Mouse (Mus musculus) B cell, adult 2 months (primary cell): Measurements from ENCODE around the gene Psmb9.

Experiments used
- DNase-seq, 2 experiments: peaks; one replicate each; pipeline ENCODE4 v3.0.0; 2022

Gene Psmb9

DNA sequence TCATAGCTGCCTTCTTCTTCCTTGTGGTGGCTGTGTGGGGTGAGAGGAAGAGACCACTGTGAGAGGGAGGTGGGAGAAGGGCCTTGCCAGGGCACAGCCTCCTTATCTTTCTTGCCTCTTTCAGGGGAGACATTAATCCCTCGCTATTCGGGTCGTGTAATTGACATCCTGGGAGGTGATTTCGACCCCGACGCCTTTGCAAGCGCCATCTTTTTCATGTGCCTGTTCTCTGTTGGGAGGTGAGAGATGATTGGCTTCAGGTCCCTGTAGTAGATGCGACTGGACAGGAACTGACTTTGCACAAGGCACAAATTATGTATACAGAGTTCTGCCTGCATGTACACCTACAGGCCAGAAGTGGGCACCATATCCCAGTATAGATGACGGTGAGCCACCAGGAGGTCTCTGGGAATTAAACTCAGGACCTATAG is 18.2 kb upstream of the Psmb9 start:
- peak; percentile 60 for DNase-seq

- peak; percentile 34 to 36 for DNase-seq
Observed at GRCm38 (mm10) chr17:34205021-34205745, 17.6 kb upstream of the Psmb9 start.

DNA sequence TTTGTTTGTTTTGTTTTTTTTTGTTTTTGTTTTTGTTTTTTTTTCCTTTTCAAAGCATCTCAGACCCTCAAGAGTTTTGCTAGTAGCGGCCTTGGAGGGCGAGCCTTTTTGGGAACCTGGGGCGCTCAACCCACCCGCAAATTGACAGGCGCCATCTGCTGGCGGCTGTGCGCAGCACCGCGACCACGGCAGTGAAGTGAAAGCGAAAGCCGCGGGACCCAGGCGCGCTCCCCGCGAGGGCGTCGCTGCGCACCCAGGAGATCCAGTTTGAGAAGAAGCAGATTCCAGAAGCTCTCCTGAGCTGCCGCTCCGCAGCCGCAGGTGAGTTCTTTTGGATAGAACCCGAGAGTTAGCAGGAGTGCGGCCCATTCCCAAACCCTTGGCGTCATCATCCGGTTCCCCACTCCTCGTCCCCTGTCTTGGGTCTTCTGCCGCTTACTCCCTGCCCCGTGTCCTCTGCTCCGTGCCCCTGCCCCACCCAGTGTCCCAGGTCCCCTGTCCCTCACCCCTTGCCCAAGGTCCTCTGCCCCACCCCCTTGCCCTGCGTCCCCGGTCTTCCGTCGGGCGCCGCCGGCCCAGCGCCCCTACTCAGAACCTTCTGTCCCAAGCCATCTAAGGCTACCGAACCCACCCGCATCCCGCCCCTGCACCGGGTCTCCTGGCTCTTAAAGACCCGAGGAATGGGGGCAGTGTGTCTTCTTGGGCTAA is 16.9 kb upstream of the Psmb9 start:
- peak; percentile 93 to 95 for DNase-seq

GRCm38 (mm10) chr17:34203444-34203843 is 15.9 kb upstream of the Psmb9 start, which contains the start of gene Tap2:
Tap2 (plus strand) TSS chr17:34203527.
- DNase-seq, result peak in 1 of 2 experiments; percentile 28

GRCm38 (mm10) chr17:34202760-34203442 is 15.3 kb upstream of the Psmb9 start:
- no peak for DNase-seq

DNA sequence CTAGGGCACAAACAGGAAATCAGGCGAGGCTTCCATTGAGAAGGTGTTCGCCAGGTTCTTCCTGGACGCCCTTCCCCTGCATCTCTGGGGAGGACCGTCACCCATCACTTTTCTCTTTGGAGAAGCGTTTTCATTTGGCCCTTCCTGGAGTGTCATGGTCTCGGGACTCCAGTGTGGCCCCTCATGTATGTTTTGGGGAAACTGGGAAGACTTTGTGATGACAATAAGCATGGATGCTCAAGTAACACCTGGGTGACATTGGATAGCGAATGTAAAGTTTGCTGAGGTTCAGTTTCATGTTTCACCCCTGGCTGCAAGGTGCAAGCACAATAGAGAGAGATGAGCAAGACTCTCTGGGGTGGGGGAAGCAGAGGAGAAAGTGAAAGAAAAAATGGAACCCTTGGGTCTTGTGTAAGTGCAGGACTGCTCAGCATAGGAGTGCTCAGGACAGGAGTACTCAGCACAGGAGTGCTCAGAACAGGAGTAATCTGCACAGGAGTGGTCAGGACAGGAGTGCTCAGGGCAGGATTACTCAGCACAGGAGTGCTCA is 14.0 kb upstream of the Psmb9 start:
- DNase-seq, result no peak

- no peak for DNase-seq
Observed at GRCm38 (mm10) chr17:34200772-34201505, 13.4 kb upstream of the Psmb9 start.

DNA sequence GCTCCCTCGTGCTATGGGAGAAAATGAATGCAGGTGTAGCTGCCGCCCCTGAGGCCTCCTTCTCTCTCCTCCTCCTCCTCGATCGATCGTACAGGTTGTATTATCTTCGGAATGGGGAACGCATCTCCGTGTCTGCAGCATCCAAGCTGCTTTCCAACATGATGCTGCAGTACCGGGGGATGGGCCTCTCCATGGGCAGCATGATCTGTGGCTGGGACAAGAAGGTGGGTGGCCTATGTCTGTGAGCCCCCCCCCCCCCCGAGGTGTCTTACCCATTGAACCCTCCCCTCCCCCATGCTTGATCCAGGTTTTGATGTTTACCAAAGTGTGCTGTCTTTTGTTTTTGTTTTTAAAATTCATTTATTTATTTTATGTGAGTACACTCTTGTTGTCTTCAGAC is 12.5 kb upstream of the Psmb9 start:
- no peak for DNase-seq

GRCm38 (mm10) chr17:34199050-34199619 is 11.6 kb upstream of the Psmb9 start:
- DNase-seq, result no peak

GRCm38 (mm10) chr17:34198521-34198912 is 11.0 kb upstream of the Psmb9 start:
- DNase-seq, result no peak

DNA sequence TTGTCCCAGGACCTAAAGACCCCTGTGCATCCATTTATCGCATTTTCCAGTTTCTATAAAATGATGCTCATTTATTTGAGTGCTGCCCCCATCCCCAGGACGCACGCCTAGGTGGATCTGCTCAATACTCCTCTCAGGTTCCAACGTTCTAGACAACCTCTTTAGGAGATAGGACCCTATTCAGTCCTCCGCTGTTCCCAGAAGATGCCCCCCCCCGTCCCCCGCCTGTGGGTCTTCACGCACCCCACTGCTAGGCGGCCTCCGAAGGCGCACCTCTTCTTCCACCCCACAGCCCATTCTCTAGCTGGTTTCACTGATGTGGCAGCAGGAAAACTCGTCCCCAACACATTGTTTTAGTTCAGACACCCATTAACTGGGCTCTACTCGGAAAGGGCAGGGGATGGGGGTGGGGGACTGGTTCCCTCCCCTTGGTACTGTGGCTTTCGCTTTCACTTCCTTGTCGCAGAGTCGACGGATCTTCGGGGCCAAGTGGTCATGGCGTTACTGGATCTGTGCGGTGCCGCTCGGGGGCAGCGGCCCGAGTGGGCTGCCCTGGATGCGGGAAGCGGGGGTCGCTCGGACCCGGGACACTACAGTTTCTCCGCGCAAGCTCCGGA is 10.4 kb upstream of the Psmb9 start:
- peak; percentile 88 to 89 for DNase-seq

GRCm38 (mm10) chr17:34196941-34197894 is 9.7 kb upstream of the Psmb9 start, which contains the start of gene Psmb8:
Psmb8 (plus strand) TSS chr17:34197721.
- peak; percentile 92 to 94 for DNase-seq

DNA sequence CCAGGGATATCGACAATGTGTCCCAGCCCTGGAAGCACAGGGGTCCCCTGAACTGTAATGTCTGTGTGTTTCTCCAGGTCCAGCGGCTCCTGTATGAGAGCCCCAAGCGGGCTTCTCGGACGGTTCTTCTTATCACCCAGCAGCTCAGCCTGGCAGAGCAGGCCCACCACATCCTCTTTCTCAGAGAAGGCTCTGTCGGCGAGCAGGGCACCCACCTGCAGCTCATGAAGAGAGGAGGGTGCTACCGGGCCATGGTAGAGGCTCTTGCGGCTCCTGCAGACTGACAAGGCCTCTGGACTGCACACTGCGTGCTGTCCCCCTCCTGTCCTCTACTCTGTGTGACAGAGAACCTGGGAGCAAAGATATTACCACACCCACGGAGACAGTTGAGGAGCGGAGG is 8.9 kb upstream of the Psmb9 start:
- peak; percentile 73 to 75 for DNase-seq

DNA sequence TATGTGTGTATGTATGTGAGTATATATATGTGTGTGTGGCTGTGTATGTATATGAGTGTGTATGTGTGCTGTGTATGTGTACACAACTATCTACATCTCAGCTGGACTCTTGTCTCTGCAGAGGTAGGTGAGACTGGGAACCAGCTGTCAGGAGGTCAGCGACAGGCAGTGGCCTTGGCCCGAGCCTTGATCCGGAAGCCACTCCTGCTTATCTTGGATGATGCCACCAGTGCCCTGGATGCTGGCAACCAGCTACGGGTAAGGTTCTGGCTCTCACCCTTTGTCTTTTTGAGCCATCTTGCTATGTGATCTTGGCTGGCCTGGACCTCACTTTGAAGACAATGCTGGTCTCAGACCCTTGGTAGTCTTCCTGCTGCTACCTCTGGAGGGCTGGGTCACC is 7.2 kb upstream of the Psmb9 start:
- DNase-seq, result no peak

DNA sequence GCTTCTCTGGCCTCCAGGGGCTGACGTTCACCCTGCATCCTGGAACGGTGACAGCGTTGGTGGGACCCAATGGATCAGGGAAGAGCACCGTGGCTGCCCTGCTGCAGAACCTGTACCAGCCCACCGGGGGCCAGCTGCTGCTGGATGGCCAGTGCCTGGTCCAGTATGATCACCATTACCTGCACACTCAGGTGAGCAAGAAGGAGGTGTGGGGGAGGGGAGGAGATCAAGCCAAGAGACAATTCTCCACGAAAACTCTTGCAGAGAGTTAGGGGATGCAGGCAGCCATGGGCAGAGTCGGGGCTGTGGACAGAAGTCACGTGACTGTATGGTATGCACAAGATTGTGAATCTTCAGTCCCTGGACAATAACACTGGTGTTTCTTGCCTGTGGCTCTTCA is 5.9 kb upstream of the Psmb9 start:
- no peak for DNase-seq

DNA sequence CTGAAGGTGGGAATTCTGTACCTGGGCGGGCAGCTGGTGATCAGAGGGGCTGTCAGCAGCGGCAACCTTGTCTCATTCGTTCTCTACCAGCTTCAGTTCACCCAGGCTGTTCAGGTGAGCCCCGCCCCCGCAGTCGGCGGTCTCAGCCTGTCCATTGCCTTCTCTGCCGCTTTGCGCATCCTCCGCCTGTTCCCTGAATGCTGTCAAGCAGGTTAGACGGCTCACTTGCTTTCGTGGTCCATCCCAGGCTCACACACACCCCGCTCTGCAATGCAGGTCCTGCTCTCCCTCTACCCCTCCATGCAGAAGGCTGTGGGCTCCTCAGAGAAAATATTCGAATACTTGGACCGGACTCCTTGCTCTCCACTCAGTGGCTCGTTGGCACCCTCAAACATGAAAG is 5.3 kb upstream of the Psmb9 start:
- no peak for DNase-seq

- no peak for DNase-seq
Observed at GRCm38 (mm10) chr17:34188986-34189385, 1.4 kb upstream of the Psmb9 start.

DNA sequence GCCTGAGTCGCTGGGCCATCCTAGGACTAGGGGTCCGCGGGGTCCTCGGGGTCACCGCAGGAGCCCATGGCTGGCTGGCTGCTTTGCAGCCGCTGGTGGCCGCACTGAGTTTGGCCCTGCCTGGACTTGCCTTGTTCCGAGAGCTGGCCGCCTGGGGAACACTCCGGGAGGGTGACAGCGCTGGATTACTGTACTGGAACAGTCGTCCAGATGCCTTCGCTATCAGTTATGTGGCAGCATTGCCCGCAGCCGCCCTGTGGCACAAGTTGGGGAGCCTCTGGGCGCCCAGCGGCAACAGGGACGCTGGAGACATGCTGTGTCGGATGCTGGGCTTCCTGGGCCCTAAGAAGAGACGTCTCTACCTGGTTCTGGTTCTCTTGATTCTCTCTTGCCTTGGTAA is 446 bp upstream of the Psmb9 start:
- DNase-seq, result peak in 1 of 2 experiments; percentile 40

DNA sequence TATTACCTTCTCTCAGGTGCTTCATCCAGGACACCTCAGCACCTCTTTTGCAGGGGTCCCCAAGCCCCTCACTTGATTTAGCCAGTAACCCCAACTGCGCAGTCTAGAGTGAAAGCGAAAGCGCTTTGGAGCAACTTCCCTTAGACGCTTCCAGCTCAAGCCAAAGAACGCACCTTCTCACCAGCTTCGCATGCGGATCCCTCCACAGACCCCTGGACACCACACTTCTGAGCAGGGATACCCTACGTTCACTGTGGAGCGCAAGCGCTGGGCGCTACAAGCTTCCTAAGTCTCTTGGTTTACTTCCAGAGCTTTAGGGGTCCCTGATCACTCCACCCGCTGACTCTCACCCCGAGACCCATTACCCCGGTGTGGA is 691 bp downstream of the Psmb9 start:
- DNase-seq, result no peak

DNA sequence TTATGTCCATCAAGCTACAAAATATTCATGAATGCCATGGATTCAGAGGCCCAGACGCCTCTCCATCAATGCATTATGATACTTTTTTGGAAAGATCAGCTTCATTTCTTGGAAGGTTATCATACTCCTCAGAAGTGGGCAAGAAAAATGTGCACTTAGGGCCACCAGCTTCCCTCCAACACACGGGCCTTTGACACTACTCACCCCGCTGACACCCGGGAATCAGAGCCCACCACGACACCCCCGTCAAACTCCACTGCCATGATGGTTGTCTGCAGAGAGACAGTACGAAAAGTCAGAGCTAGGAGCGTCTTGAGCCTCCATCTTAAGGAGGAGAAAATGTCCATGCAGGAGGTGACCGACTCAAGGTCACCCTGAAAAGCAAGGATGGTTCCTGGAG is 2.0 kb downstream of the Psmb9 start:
- DNase-seq, result no peak
